Mouse (Mus musculus) splenic B cell, adult 2 months (primary cell): ENCODE measurements around the gene Ube2a.

ENCODE experiments used
- DNase-seq: peaks from one replicate; pipeline ENCODE4 v3.0.0-alpha.2; 2011; ENCODE audit warnings: low read depth, low spot score
- H3K27me3 ChIP-seq: 2 replicates; pipeline ENCODE4 v1.6.1; 2012; ENCODE audit warnings: mild to moderate bottlenecking, low read length, moderate library complexity, mixed read lengths; ENCODE audit not compliant: control insufficient read depth, poor library complexity, insufficient read depth, severe bottlenecking
- H3K36me3 ChIP-seq: 2 replicates; pipeline ENCODE4 v1.6.1; 2012; ENCODE audit warnings: mild to moderate bottlenecking, low read length, moderate library complexity, mixed read lengths; ENCODE audit not compliant: control insufficient read depth, poor library complexity, insufficient read depth, severe bottlenecking

The Ube2a gene

DNA sequence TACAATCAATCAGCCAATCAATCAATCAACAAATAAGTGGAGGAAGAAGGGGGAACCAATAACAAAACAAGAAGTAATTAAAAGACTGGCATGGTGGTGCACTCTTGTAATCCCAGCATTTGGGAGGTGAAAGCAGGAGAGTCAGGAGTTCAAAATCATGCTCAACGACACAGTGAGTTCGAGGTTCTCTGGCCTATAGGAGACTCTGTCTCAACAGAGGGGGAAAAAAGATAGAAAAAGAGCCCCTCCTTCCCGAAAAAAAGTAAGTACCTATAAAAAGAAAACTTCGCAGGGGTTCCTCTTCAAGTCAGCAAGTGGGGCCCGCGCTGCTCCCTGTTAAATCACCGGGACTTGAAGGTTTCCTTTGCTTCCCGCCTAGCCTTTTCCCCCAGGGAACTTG is at the start of gene Ube2a, which contains the start of gene C330007P06Rik:
Gene Ube2a, plus strand, starts transcription at position 136 of the 400 bp plus-strand sequence.
Gene C330007P06Rik, minus strand, starts transcription at position 347 of the 400 bp plus-strand sequence.
- H3K36me3 ChIP-seq = no peaks in the 10 kb centered on the region
- no peak for DNase-seq
- no peaks in the 10 kb centered on the region for H3K27me3 ChIP-seq

DNA sequence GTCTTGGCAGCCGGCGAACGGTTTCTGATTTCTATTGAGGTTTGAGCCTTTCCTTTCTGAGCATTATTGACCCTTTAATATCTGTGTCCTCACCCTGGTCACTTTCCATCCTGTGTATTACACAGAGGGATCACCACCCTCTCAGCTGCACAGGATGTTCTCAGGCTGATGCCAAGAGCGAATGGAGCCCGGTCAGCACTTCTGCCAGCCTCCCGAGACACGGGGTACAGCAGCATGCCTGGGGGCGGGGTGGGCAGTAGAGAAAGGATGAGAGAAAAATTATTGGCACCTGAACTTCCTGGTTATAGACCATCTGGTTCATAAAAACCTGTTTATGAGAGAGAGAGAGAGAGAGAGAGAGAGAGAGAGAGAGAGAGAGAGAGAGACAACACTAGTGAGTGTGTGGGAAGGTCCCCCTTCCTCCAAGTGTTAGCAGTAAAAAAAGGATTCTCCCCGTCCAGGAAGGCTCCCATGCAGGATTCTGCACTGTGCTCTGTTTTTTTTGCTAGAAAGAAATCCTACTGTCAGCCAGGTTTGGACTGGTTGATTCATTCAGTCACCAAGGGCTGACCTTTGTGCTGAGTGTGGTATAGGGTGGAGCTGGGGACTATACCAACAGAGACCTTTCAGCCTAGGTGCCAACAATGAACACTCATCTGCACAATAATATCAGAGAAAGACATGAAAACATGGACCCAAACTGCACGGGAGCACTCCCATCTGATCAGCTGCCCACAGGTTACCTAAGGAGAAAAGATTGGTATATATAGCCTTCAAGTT is 49.6 kb upstream of the Ube2a start:
- Histone ChIP-seq H3K36me3 (no peaks in the 10 kb centered on the region), H3K27me3 (no peaks in the 10 kb centered on the region)
- DNase-seq = no peak

DNA sequence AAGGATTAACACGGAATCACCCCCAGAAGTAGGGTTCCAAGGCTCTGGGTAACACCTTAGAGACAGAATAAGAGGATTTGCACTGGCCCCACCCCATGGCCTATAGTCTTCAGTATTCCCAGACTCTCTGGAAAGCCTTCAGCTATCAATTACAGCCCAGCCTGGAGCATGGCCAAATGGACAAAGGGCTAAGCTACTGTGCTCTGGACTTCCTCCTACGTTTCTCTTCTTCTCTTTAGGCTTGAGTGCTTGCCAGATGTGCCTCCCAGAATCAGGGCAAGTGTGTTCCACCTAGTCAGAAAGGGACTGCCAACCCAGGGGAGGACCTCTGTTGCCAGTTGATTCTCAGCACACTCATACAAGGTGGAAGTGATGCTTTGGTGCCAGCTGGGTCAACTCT is 48.7 kb upstream of the Ube2a start:
- DNase-seq = no peak

DNA sequence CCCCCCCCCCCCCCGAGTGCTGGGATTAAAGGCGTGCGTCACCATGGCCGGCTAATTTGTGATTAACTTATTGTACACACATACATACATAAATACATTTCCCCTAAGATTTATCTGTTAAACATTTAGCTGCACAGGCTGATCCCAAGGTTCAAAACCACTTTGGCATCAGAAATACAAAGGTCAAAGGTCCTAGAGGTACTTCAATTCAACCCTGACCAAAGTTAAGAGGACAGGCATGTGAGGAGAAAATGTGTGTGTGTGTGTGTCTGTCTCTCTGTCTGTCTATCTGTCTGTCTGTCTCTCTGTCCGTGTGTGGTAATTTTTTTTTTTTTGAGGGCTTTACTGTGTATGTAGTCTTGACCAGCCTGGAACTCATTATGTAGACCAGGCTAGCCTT is 46.8 kb upstream of the Ube2a start:
- no peak for DNase-seq
- no peaks in the 10 kb centered on the region for H3K36me3 ChIP-seq
- H3K27me3 ChIP-seq = no peaks in the 10 kb centered on the region

More for the DNA sequence above, 48.7 kb upstream of the Ube2a start:
- Histone ChIP-seq H3K36me3 (no peaks in the 10 kb centered on the region), H3K27me3 (no peaks in the 10 kb centered on the region)

DNA sequence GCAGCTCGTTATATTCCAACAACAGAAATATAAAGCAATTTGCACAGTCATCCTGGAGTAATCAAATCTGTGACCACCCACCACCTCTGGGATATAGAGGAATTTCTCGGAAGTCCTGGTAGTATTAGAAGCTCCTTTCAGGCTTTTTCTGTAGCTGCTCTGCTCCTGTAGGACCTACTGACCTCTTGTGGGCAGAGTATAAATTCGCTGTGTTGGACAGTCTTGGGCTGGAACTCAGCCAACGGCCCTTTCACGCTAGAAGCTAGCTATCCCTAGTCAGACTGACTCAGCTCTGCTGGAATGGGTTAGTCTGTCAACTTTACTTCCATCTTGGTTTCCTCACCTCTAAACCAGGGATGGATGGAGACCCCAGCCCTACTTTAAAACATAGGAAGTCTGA is 43.4 kb upstream of the Ube2a start:
- no peaks in the 10 kb centered on the region for H3K27me3 ChIP-seq
- DNase-seq = no peak
- no peaks in the 10 kb centered on the region for H3K36me3 ChIP-seq

DNA sequence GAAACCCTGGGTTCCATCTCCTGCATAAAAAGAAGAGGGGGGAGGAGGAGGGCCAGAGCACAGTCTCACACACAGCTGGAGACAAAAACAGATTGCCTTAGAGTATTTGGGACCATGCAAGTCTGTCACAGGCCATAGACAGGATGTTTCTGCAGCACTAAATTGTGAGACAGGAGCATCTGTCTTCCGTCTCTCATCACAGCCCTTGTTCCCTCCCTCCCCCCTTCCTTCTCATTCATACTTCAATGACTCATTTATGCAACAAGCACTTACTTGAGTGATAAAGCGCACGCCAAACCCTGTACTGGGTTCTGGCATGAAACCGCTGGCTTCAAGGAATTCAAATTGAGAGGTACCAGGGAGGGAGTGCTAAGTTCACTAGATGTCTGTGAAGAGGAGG is 42.1 kb upstream of the Ube2a start:
- no peak for DNase-seq
- H3K36me3 ChIP-seq = no peaks in the 10 kb centered on the region
- no peaks in the 10 kb centered on the region for H3K27me3 ChIP-seq

DNA sequence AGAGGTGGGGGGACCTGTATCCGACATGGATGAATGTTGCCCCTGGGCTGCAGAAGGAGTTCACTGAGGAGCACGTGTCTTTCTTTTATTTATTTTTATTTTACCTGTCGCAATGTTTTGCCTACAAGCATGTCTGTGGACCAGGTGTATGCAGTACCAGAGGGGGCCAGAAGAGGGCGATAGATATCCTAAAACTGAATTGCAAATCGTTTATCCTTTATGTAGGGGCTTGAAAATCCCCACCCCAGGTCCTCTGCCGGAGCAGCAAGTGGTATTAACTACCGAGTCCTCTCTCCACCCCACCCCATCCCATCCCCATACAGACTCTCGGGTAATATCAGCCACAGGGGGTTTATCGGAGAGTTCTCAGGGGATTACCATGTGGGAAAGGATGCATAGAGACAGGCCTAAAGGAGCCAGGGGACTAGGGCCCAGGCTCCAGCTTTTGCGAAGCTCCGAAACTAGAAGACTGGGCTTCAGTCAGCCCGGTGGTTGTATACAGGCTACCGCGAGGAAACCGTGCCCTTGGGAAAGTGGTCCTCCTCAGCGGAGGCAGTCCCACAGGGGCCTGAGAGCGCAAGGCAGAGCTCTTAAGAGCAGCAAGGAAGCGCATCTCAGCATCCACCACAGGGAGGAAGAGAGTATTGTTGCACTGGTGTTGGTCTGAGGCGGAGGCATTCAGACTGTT is 40.2 kb upstream of the Ube2a start:
- Histone ChIP-seq H3K36me3 (no peaks in the 10 kb centered on the region), H3K27me3 (no peaks in the 10 kb centered on the region)
- DNase-seq = peak; percentile 81

DNA sequence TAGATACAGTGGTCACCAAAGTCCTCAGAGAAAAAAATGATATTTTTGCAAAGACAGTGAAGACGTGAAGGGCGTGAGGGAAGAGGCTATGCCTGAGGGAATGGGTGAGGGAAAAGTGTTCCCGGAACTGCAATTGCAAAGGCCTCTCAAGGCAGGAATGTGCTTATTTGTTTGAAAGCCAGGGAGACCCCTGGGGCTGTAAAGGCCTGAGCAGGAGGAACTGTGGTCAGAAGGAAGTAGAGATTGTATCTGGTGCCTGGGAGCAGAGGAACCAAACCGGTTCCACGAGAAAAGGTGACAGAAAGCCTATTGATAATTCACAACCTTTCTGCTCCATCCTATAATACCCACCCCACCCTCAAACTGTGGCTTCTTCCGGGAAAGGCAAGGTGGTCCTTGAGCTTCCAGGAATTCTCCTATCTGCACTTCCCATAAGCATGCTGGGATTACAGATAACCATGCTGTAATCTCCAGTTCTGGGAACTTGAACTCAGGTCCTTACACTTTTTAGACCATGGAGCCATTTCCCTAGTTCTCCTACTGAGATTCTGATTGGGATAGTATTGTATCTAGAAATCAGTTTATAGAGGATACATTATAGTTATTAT is 36.5 kb upstream of the Ube2a start:
- DNase-seq = no peak
- Histone ChIP-seq H3K36me3 (no peaks in the 10 kb centered on the region), H3K27me3 (no peaks in the 10 kb centered on the region)

DNA sequence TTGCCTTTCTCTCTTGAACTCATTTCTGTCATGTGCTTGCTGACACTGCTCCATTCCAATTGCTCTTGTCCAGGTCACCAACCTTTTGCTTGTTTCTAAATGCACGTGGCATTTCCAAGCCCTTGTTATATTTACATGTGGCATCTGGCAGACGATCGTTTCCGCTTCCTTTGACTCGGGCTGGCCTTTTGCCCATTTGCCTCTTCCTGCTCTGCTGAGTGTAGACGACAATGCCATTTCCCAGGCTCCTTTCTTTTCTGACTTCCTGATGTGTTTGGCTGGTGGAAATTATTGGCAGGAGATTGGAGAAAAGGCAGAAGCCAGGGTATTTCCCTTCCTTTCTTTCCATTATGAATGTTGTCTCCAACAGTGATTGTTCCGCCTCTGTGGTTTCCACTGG is 34.3 kb upstream of the Ube2a start:
- no peaks in the 10 kb centered on the region for H3K36me3 ChIP-seq
- no peaks in the 10 kb centered on the region for H3K27me3 ChIP-seq
- peak; percentile 5 for DNase-seq

DNA sequence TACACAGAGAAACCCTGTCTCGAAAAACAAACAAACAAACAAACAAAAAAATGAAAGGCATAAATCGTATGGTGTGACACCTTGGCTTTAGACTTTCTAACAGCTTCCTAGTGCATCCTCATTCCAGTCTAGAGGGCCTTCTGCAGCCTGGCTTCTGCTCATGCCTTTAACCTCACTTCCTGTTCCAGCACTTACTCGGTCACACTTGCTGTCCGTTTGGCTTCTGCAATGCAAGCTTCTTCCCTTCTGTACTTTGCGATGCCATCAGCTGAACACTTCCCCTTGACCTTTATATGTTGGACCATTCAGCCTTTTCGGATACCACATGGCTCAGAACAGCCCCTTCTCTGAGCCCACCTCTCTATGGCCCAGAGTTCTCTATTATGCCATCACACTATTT is 32.0 kb upstream of the Ube2a start:
- no peaks in the 10 kb centered on the region for H3K36me3 ChIP-seq
- DNase-seq = peak; percentile 22
- no peaks in the 10 kb centered on the region for H3K27me3 ChIP-seq

DNA sequence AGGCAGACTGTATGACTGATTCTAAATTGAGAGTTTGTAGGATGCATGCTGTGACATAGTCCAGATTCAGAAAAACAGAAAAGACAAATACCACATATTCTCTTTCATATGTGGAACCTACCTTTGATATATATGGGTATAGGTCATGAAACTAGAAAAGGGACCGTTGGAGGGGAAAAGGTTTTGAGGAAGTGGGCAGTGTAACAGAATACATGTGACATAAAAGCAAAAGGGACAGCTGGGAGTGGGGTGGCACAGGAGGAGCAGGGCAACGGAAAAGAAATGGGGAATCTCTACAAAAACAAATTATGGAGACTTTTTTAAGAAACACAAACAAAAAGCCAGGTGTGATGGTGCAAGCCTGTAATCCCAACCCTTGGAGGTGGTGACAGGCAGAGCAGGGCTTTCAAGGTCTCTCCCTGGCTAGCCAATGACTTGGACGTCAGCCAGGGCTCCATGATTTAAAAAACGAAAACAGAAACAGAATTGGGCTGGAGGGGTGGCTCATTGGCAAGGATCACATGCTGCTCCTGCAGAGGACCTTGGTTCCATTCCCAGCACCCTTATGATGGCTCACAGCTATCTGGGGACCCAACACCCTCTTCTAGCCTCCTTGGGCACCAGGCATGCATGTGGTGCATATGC is 30.2 kb upstream of the Ube2a start:
- H3K27me3 ChIP-seq = no peaks in the 10 kb centered on the region

DNA sequence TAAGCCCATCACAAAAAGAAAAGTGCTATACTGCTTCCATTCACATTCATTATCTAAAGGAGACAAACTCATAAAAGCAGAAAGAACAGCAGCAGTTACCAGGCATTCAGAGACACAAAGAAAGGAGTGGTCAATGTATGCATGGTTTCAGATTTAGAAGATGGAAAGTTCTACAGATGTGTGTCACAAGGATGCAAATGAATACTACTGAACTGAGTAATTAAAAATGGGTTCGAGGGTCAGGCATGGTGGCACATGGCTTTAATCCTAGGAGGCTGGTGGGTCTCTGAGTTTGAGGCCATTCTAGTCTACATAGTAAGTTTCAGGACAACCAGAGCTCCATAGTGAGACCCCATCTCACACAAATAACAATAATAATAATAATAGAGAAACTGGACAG is 26.5 kb upstream of the Ube2a start:
- peak; percentile 29 for DNase-seq
- Histone ChIP-seq H3K27me3 (no peaks in the 10 kb centered on the region), H3K36me3 (no peaks in the 10 kb centered on the region)

More for the DNA sequence above, 30.2 kb upstream of the Ube2a start:
- no peaks in the 10 kb centered on the region for H3K36me3 ChIP-seq
- peak; percentile 44 for DNase-seq

DNA sequence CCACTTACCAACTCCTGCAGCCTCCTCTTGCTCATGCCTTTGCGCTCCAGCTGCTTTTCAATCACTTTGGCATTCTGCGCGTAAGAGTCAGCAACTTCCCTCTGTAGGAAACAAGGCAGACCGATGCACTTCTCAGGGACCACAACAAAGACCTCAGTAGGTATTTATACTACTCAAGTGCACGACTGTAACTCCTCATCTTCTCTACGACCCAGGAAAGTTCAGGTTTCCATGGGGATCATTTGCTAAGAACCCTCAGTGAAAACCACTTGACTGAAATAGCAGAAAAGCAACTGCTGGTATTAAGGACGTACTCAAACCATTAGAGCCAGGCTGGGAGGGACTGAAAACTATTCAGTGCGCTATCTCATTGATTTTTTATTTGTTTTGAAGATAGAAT is 21.1 kb upstream of the Ube2a start:
- Histone ChIP-seq H3K27me3 (no peaks in the 10 kb centered on the region), H3K36me3 (no peaks in the 10 kb centered on the region)
- no peak for DNase-seq

DNA sequence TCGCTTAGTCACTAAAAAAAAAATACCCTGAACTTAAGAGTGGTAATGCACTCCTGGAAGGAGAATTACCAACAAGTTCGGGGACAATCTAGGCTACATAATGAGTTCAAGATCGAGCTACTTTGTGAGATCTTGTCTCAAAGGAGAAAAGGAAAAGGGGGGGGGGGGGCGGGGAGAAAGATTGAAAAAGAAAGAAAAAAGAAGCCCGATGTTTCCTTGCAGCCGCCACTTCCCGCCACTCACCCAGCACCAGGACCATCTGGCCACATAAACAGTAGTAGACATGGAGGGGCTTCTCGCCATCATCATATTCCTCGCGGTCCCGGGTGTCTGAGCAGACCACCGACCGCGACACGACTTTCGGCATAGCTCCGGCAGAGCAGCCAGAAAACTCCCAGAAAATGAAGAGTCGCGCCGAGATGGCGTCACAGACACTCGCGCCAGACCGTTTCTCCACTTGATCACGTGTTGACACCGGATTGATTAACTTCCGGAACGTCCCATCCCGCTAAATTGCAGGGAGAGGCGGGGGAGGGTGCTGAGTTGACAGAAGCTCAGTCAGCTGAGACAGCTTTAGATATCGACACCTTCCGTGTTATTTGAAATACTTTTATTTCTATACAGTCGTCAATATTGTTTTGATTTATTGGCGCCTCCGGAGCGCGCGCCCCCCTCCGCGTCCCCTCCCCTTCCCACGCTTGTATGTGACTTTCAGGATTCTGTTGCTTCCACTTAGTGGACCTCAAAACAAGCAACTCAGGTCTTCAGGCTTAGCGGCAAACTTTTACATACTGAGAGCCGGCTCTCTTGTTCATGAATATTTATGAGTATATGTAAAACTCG is 9.7 kb upstream of the Ube2a start:
- H3K27me3 ChIP-seq = no peaks in the 10 kb centered on the region
- H3K36me3 ChIP-seq = no peaks in the 10 kb centered on the region
- DNase-seq = peak; percentile 82
